Mouse (Mus musculus) ES-Bruce4 (cell line): Measurements from ENCODE around the gene Rab11a.
"Not testable (repeated sequence)": the region's sequence is repeated elsewhere in the genome, so short reads cannot be mapped to it uniquely, and the experiment has no call there.

Source experiments
- CTCF ChIP-seq: IDR thresholded peaks from one replicate; pipeline ENCODE4 v1.8.1; 2011; ENCODE audit warnings: low read depth, low read length
- POLR2A ChIP-seq: IDR thresholded peaks from one replicate; pipeline ENCODE4 v1.8.1; 2011; ENCODE audit warnings: low read length; ENCODE audit not compliant: insufficient read depth

- TF ChIP-seq CTCF, POLR2A: not testable (repeated sequence)
Observed at GRCm38 (mm10) chr9:64671341-64672319, 65.9 kb downstream of the Rab11a start.
